Mouse (Mus musculus) testis, adult 2 months (tissue): Measurements from ENCODE around the gene Necap1.

ENCODE experiments used
- CTCF ChIP-seq: fragments of 200-500 bp; IDR thresholded peaks from 2 replicates; pipeline ENCODE4 v1.5.1; 2012; ENCODE audit warnings: low read depth, mild to moderate bottlenecking, inconsistent platforms, low read length, moderate library complexity; ENCODE audit not compliant: control insufficient read depth, insufficient read depth, insufficient replicate concordance
- POLR2A ChIP-seq: fragments of 200-500 bp; IDR thresholded peaks from 2 replicates; pipeline ENCODE4 v1.6.1; 2012; ENCODE audit warnings: low read depth, mild to moderate bottlenecking, inconsistent platforms, low read length, moderate library complexity; ENCODE audit not compliant: control insufficient read depth

DNA sequence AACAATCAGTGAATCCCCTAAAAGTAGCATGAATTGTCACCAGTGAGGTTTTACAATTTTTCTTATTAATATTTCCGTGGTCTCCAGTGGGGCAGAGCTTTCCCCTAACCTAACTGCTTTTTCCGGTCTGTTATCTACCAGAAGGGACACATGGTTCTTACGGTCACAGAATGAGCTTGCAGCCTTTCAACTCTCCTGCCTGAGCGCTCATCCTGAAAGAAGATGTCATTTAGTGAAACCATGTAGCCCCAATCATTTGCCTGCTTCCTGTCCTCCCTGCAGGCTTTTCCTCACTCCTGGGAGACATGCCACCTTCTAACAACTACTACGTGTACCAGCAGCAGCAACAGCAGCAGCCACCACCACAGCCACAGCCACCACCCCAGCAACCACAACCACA, 36.7 kb upstream of the Necap1 start:
- no peak for TF ChIP-seq POLR2A
- no peak for TF ChIP-seq CTCF
